Mouse (Mus musculus) limb, embryonic 13.5 days (tissue): ENCODE measurements around the gene Nlrc4. TPM values are rescaled to one million over a fixed set of nuclear protein-coding genes. Genes with fewer than 3 reads are reported as not detected.

ENCODE experiments used
- ATAC-seq: fragments of 200-750 bp; cut with Nextera tagmentation; 2 replicates; pipeline ENCODE4 v1.8.0; 2017; ENCODE audit warnings: low read depth, moderate number of reproducible peaks, moderate TSS enrichment; ENCODE audit not compliant: low FRiP score
- H3K27ac ChIP-seq: fragments of 300-500 bp; sonication (generic); 2 replicates; pipeline ENCODE4 v1.5.1; 2015; ENCODE audit warnings: inconsistent platforms, mild to moderate bottlenecking, moderate library complexity
- H3K27me3 ChIP-seq: fragments of 300-500 bp; sonication (generic); 2 replicates; pipeline ENCODE4 v1.6.1; 2015; ENCODE audit warnings: mild to moderate bottlenecking, inconsistent platforms
- H3K36me3 ChIP-seq: fragments of 300-500 bp; sonication (generic); 2 replicates; pipeline ENCODE4 v1.6.1; 2015; ENCODE audit warnings: inconsistent platforms, mild to moderate bottlenecking, moderate library complexity
- H3K4me1 ChIP-seq: fragments of 300-500 bp; sonication (generic); 2 replicates; pipeline ENCODE4 v1.6.1; 2015; ENCODE audit warnings: inconsistent platforms
- H3K4me2 ChIP-seq: fragments of 300-500 bp; sonication (generic); replicated peaks from 2 replicates; pipeline ENCODE4 v1.6.1; 2015; ENCODE audit warnings: inconsistent platforms, mild to moderate bottlenecking, moderate library complexity
- H3K4me3 ChIP-seq: fragments of 300-500 bp; sonication (generic); 2 replicates; pipeline ENCODE4 v1.5.1; 2015; ENCODE audit warnings: moderate library complexity, mild to moderate bottlenecking, inconsistent platforms
- H3K9ac ChIP-seq: fragments of 300-500 bp; sonication (generic); 2 replicates; pipeline ENCODE4 v1.6.1; 2015; ENCODE audit warnings: mild to moderate bottlenecking, inconsistent platforms
- H3K9me3 ChIP-seq: fragments of 300-500 bp; sonication (generic); 2 replicates; pipeline ENCODE4 v1.6.1; 2016; ENCODE audit warnings: inconsistent platforms
- WGBS: fragments of 180-500 bp; shearing (Covaris S2); methylation state at CpG from one replicate; pipeline ENCODE4 v1.1.7; 2015; 5-methylcytosine and 5-hydroxymethylcytosine counted together
- polyA plus RNA-seq: library from polyadenylated mRNA; unstranded; fragments of >200 nt; fragmentation: Nextera tagmentation; extraction: Ambion mirVana; gene quantifications from 2 replicates; pipeline ENCODE4 v1.2.1, GENCODE M21; 2015

The Nlrc4 gene
- polyA plus RNA-seq, 1 experiment from 2014 or later = 0.34 TPM

DNA sequence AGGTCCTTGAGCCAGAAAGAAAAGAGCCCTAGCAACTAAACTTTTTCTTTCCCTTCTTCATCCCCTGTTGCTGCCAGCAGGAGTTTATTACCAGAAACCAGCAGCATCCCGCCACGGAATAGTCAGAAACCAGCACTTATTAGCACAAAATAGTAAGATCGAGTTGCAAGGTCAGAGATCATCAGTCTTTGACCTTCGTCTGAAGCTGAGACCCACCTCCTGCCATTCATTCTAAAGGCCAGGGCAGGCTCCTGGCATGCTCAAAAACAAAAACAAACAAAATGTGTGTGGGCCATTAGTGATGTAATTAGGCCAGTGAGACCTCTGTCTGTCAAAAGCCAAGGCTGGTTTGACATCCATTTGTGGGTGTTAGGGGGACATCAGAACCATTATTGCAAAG lies 40.8 kb downstream of the Nlrc4 start:
- WGBS = 46% methylated on average over 4 of the region's 4 CpGs

DNA sequence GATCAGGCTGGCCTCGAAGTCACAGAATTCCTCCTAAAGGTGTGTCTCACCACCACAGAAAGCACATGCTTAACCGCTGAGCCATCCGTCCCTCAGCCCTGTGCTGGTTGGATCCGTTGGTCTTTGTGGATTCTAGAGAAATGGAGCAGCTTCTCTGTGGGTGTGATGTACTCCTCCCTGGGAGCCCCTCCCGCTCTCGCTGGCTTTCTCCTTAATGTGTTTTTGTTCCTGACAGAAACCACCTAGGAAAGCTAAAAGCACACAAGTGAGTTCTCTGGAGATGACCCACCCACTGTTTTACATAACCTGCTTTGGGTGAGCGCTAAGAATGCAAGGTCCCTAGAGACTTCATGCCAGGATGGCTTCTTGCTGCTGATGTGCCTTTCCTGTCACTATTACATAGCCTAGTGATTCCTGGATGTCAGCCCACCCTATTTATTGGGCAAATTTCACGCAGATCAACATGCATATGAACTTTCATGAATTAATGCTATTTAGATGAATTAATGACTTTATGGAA lies 42.0 kb downstream of the Nlrc4 start:
- no peak for ATAC-seq
- no peak overlapping the region for H3K4me3 ChIP-seq
- H3K9me3 ChIP-seq = no peaks in the 10 kb centered on the region
- H3K27me3 ChIP-seq = no peaks in the 10 kb centered on the region
- no peak overlapping the region for H3K9ac ChIP-seq
- no peak overlapping the region for H3K4me2 ChIP-seq
- H3K27ac ChIP-seq = no peak overlapping the region
- no peaks in the 10 kb centered on the region for H3K4me1 ChIP-seq
- H3K36me3 ChIP-seq = peaks cover 83% of the 10 kb centered on the region
- whole genome bisulfite sequencing = 90% methylated on average over 8 of the region's 8 CpGs

More for the DNA sequence above, 40.8 kb downstream of the Nlrc4 start:
- no peak overlapping the region for H3K9ac ChIP-seq
- H3K27ac ChIP-seq = no peak overlapping the region
- ATAC-seq = no peak
- no peak overlapping the region for H3K4me3 ChIP-seq
- H3K4me2 ChIP-seq = no peak overlapping the region
- no peaks in the 10 kb centered on the region for H3K4me1 ChIP-seq
- peaks cover 80% of the 10 kb centered on the region for H3K36me3 ChIP-seq
- H3K9me3 ChIP-seq = no peaks in the 10 kb centered on the region
- no peaks in the 10 kb centered on the region for H3K27me3 ChIP-seq

DNA sequence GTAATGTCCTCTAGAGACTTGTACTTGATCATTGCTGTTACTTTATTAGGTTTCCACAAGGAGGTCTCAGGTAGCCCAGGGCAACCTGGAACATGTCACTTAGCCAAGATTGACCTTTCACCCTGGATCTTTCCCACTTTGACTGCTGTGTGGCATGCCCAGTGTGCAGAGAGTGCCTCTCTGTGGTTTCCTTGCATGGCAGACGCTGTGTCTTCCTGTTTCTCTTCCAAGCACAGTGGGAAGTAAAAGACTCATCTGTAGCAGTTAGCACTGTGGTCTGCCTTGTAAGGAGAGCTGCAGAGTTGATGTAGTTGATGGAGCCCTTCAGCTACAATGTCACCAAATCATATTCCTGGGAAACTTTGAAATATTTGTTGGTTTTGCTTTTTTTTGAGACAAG lies 44.3 kb downstream of the Nlrc4 start:
- ATAC-seq = no peak
- 90% methylated on average over 1 of the region's 1 CpGs for WGBS
- Histone ChIP-seq H3K27me3 (no peaks in the 10 kb centered on the region), H3K4me1 (no peaks in the 10 kb centered on the region), H3K36me3 (peaks cover 84% of the 10 kb centered on the region), H3K9ac (no peak overlapping the region), H3K9me3 (no peaks in the 10 kb centered on the region), H3K4me3 (no peak overlapping the region), H3K27ac (no peak overlapping the region), H3K4me2 (no peak overlapping the region)

DNA sequence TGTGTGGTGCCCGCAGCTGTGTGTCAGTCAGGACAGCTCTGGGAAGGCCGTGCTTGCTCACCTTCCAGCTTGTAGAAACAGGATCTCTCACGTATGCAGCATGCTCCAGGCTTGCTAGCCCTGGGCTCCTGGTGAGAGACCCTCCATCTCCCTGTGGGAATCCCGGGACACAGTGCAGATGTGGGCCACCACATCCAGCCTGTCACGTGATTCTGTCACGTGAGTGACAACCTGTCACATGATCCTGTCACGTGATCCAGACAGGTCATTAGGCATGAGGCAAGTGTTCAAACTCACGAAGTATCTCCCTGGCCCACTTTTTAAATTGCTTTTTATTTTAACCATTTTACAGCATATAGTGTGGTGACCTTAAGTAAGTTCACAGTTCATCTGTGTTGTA lies 45.6 kb downstream of the Nlrc4 start:
- Histone ChIP-seq H3K36me3 (peaks cover 78% of the 10 kb centered on the region), H3K4me3 (no peak overlapping the region), H3K27ac (no peak overlapping the region), H3K9me3 (no peaks in the 10 kb centered on the region), H3K4me2 (no peak overlapping the region), H3K27me3 (no peaks in the 10 kb centered on the region), H3K4me1 (no peaks in the 10 kb centered on the region), H3K9ac (no peak overlapping the region)
- WGBS = 90% methylated on average over 8 of the region's 8 CpGs
- ATAC-seq = no peak

DNA sequence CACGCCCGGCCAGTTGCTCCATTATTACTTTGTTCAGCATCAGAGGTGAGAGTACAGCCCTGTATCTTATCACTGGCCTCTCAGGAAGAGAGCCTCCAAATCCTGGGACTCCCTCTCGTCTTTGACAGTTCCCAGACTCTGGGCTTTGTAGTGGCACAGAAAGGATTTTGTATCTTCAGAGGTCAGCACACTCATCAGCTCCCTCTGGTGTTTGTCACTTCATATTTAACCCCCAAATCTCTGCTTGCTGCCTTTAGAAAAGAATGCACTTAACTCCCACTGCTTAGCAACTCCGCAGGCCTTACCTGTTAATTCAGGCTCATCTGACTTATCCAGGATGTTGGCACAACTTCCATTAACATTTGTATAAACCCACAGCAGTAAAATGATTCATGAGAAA lies 49.2 kb downstream of the Nlrc4 start:
- no peaks in the 10 kb centered on the region for H3K27me3 ChIP-seq
- H3K4me3 ChIP-seq = no peak overlapping the region
- no peak for ATAC-seq
- 60% methylated on average over 4 of the region's 4 CpGs for WGBS
- H3K4me2 ChIP-seq = no peak overlapping the region
- H3K36me3 ChIP-seq = peaks cover 76% of the 10 kb centered on the region
- H3K9ac ChIP-seq = no peak overlapping the region
- no peaks in the 10 kb centered on the region for H3K9me3 ChIP-seq
- no peaks in the 10 kb centered on the region for H3K4me1 ChIP-seq
- no peak overlapping the region for H3K27ac ChIP-seq

DNA sequence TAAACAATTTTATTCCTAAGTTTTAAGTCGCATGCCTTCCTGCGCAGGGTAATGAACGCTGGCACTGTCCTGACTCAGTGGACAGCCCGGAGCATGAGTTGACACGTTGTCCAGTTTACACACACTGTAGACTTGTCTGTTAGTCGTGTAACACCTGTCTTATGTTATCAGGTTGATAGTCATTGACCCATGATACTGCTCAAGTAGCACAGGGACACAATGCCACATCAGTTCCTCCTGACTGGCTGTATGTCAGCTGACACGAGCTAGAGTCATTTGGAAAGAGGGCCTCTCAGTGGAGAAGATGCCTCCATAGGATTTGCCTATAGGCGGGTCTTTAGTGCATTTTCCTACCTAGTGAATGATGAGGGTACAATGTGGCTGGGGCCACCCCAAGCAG lies 52.5 kb downstream of the Nlrc4 start:
- WGBS = 89% methylated on average over 8 of the region's 8 CpGs
- no peak for ATAC-seq
- Histone ChIP-seq H3K9me3 (no peaks in the 10 kb centered on the region), H3K27me3 (no peaks in the 10 kb centered on the region), H3K4me1 (no peaks in the 10 kb centered on the region), H3K36me3 (peaks cover 74% of the 10 kb centered on the region), H3K4me3 (no peak overlapping the region), H3K9ac (no peak overlapping the region), H3K4me2 (no peak overlapping the region), H3K27ac (no peak overlapping the region)

DNA sequence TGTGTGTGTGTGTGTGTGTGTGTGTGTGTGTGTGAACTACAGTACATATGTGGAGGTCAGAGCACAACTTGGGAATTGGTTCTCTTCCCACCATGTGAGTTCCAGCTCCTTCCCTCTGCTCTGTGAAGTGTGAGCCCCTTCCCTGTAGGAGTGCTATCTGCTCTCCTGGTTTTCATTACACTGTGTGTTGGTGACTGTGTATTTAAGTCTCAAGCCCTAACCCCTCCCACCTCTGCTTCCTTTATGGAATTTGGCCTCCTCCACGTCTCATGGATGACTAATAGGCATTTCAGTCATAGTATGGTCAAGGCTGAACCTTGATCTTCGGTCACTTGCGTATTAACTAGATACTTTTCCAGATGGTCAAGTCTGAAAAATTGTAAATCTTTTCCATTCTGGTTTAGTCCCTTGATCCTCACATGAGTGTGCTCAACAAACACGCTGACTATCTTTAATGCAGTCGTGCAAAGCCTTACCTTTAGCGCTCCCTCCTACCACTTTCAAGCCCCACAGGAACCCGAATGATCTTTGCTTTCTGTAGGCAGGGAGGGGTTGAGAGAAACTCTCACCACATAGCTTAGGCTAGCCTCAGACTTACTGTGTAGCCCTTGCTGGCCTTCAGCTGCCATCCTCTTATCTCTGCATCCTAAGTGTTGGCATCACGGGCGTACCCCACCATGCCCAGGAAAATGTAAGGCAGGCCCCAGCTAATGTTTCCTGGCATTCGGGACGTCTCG lies 56.3 kb downstream of the Nlrc4 start:
- ATAC-seq = no peak
- H3K4me1 ChIP-seq = no peaks in the 10 kb centered on the region
- no peak overlapping the region for H3K27ac ChIP-seq
- H3K27me3 ChIP-seq = no peaks in the 10 kb centered on the region
- H3K4me3 ChIP-seq = no peak overlapping the region
- no peaks in the 10 kb centered on the region for H3K9me3 ChIP-seq
- H3K4me2 ChIP-seq = no peak overlapping the region
- no peak overlapping the region for H3K9ac ChIP-seq
- 90% methylated on average over 12 of the region's 12 CpGs for WGBS
- H3K36me3 ChIP-seq = peaks cover 54% of the 10 kb centered on the region

DNA sequence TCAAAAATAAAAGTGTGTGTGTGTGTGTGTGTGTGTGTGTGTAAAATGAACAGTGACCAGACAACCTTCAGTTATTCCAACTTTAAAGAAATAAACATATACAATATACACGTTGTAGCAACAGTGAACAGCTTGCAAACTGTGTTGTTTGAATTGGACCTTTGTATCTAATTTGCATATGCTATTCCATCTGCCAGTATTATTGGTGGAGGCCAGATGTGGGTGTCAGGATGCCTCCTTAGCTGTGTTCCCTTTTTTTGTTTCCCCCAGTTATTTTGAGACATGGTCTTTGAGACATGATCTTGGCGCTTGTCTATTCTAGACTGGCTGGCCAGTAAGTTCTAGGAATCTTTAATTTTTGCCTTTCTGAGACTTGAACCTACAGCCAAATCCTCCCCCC lies 61.8 kb downstream of the Nlrc4 start:
- H3K27ac ChIP-seq = no peak overlapping the region

DNA sequence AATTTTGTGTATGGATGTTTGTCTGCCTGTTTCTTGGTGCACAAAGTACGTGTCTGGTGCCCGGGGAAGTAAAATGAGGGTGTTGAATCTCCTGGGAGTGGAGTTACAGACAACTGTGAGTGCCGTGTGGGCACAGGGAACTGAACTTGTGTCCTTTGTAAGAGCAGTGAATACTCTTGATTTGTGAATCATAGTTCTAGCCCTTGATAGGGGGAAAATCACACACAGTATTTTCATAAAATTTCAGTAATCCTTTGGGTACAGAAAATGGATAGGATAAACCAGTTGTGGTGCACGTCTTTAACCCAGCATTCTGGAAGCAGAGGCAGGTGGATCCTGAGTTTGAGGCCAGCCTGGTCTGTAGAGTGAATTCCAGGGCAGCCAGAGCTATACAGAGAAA lies 62.2 kb downstream of the Nlrc4 start:
- H3K27me3 ChIP-seq = no peaks in the 10 kb centered on the region
- ATAC-seq = no peak
- 0 out of 2 replicates have a peak overlapping the region, but pooled peaks have one; percentile 90 for H3K9ac ChIP-seq
- H3K4me3 ChIP-seq = peak overlapping the region; percentile 93
- 85% methylated on average over 4 of the region's 4 CpGs for WGBS
- peaks cover under 1% of the 10 kb centered on the region; the same call in 1 of the 2 replicates for H3K36me3 ChIP-seq
- peaks cover 7% of the 10 kb centered on the region for H3K4me1 ChIP-seq
- no peaks in the 10 kb centered on the region for H3K9me3 ChIP-seq
- peak overlapping the region; percentile 68 for H3K4me2 ChIP-seq
- H3K27ac ChIP-seq = no peak overlapping the region

More for the DNA sequence above, 61.8 kb downstream of the Nlrc4 start:
- H3K4me2 ChIP-seq = no peak overlapping the region
- no peak overlapping the region for H3K4me3 ChIP-seq
- no peaks in the 10 kb centered on the region for H3K27me3 ChIP-seq
- ATAC-seq = no peak
- WGBS = 88% methylated on average over 2 of the region's 2 CpGs
- H3K9ac ChIP-seq = no peak overlapping the region
- H3K36me3 ChIP-seq = peaks cover 4% of the 10 kb centered on the region
- H3K4me1 ChIP-seq = peaks cover 7% of the 10 kb centered on the region
- no peaks in the 10 kb centered on the region for H3K9me3 ChIP-seq

DNA sequence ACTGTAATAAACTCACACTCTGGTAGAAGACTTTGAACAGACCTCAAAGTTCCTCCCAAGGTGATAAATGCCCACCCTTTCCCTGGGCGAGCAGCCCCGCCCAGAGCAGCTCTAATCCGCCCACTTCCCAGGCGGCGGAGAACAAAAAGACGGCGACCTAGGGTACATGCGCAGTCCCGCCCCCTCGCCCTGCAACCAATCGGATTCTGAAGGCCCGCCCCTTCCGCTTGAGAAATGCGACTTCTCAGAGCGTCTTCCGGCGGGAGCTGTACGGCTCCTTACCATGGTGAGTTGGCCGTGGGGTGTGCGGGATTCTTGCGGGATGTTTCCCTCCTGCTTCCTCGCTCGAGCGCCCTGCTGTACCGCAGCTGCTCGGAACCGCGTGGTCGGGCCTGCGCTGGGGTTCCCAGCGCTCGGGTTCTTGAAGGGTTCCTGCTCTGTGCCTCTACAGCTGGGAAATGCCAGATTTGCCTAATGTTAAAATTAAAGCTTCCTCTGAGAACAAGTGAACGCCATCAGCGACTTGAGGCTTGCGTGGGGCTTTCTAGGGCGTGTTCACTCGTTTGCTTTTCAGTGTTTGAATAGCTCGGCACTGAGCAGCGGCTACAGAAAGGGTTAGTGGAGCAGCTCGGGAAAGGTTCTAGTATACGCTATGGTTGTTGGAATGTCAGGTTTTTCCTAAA lies 63.4 kb downstream of the Nlrc4 start, which contains the start of gene Slc30a6:
Slc30a6 (plus strand) TSS at position 226 of the 683 bp plus-strand sequence.
- Histone ChIP-seq H3K4me1 (peaks cover 7% of the 10 kb centered on the region), H3K9me3 (no peaks in the 10 kb centered on the region), H3K27me3 (no peaks in the 10 kb centered on the region), H3K27ac (peak within 1 kb of the TSS; percentile 88), H3K4me2 (peak within 1 kb of the TSS; percentile 68), H3K9ac (peak within 1 kb of the TSS; percentile 90), H3K4me3 (peak within 1 kb of the TSS; percentile 93), H3K36me3 (peaks cover 3% of the 10 kb centered on the region; the same call in 1 of the 2 replicates)
- ATAC-seq = peak; percentile 99
- WGBS = under 1% methylated on average over 41 of the region's 41 CpGs

DNA sequence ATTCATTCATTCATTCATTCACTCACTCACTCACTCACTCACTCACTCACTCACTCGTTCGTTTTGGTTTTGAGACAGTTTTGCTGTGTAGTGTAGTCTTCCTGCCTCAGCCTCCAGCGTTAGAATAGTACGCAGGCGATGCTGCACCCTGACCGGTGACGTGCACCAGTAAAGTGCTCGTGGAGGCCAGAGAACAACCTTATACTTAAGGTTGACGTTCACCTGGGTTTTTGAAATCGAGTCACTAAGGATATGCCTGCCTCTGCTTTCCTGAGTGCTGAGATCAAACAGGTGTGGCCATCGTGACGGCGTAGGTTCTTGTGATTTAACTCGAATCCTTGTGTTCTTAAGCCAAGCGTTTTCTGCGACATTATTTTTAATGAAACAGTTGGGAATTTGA lies 64.1 kb downstream of the Nlrc4 start:
- Histone ChIP-seq H3K4me3 (peak overlapping the region; percentile 93), H3K27ac (peak overlapping the region; percentile 6; the same call in 1 of the 2 replicates), H3K9me3 (no peaks in the 10 kb centered on the region), H3K9ac (peak overlapping the region; percentile 62), H3K4me2 (peak overlapping the region; percentile 68), H3K4me1 (peaks cover 7% of the 10 kb centered on the region), H3K27me3 (no peaks in the 10 kb centered on the region), H3K36me3 (peaks cover 3% of the 10 kb centered on the region; the same call in 1 of the 2 replicates)
- WGBS = 25% methylated on average over 16 of the region's 16 CpGs
- ATAC-seq = peak; percentile 10; the same call in 1 of the 2 replicates

DNA sequence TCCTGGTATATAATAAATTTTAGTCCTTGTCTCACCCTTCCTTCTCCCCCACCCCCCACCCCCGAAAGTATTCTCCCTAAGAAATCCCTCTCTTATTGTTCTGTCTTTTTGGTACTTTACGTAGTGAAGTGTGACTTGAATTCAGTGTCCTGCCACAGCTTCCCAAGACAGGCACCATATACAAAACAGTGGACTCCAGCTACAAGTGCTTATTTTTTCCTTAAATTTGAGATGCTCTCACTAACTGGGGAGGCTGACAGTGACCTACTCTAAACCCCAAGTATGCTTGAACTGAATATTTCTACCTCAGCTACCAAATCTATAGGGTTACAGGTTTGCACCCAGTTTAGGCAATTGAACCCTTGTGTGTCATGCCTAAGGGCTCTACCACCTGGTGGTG lies 64.6 kb downstream of the Nlrc4 start:
- no peak overlapping the region for H3K9ac ChIP-seq
- H3K4me1 ChIP-seq = peaks cover 7% of the 10 kb centered on the region
- H3K4me3 ChIP-seq = peak overlapping the region; percentile 93; the same call in 1 of the 2 replicates
- no peaks in the 10 kb centered on the region for H3K9me3 ChIP-seq
- H3K36me3 ChIP-seq = peaks cover 3% of the 10 kb centered on the region; the same call in 1 of the 2 replicates
- no peak for ATAC-seq
- no peaks in the 10 kb centered on the region for H3K27me3 ChIP-seq
- WGBS = 80% methylated on average over 2 of the region's 2 CpGs
- H3K4me2 ChIP-seq = peak overlapping the region; percentile 68; the same call in 1 of the 2 replicates
- no peak overlapping the region for H3K27ac ChIP-seq
